Mouse (Mus musculus) kidney, adult 2 months (tissue): ENCODE results near the gene Atad3a. TPM values are rescaled to one million over a fixed set of nuclear protein-coding genes. Genes with fewer than 3 reads are reported as not detected.

Source experiments
- DNase-seq: peaks from one replicate; pipeline ENCODE4 v3.0.0; 2021
- H3K27ac ChIP-seq: fragments of 200-500 bp; 2 replicates; pipeline ENCODE4 v1.5.1; 2012; ENCODE audit warnings: low read depth, low read length, control low read depth, inconsistent platforms; ENCODE audit not compliant: insufficient read depth
- H3K27me3 ChIP-seq: fragments of 200-500 bp; replicated peaks from 2 replicates; pipeline ENCODE4 v1.6.1; 2012; ENCODE audit warnings: mild to moderate bottlenecking, moderate library complexity, low read length, inconsistent platforms; ENCODE audit not compliant: control insufficient read depth, insufficient read depth
- H3K36me3 ChIP-seq: fragments of 200-500 bp; 2 replicates; pipeline ENCODE4 v1.6.1; 2012; ENCODE audit warnings: mild to moderate bottlenecking, moderate library complexity, low read length, inconsistent platforms; ENCODE audit not compliant: control insufficient read depth, insufficient read depth
- H3K4me1 ChIP-seq: fragments of 200-500 bp; 2 replicates; pipeline ENCODE4 v1.6.1; 2011; ENCODE audit warnings: low read length; ENCODE audit not compliant: control insufficient read depth, insufficient read depth
- H3K4me3 ChIP-seq: fragments of 200-500 bp; 2 replicates; pipeline ENCODE4 v1.5.1; 2011; ENCODE audit warnings: mild to moderate bottlenecking, low read depth, low read length, control low read depth; ENCODE audit not compliant: insufficient read depth
- CTCF ChIP-seq: fragments of 200-500 bp; conservative IDR thresholded peaks from 2 replicates; pipeline ENCODE4 v1.5.1; 2011; ENCODE audit warnings: low read depth, mild to moderate bottlenecking, control low read depth, low read length, moderate library complexity, mixed read lengths; ENCODE audit not compliant: insufficient read depth, insufficient read length
- POLR2A ChIP-seq: fragments of 200-500 bp; IDR thresholded peaks from one replicate; pipeline ENCODE4 v1.6.1; 2011; ENCODE audit warnings: low read depth, low read length, control low read depth
- WGBS: fragments of 180-500 bp; shearing (Covaris S2); methylation state at CpG from one replicate; pipeline ENCODE4 v1.1.7; 2018; 5-methylcytosine and 5-hydroxymethylcytosine counted together
- polyA plus RNA-seq: library from polyadenylated mRNA; depleted of rRNA; stranded (reverse); fragments of >200 nt; gene quantifications from 2 replicates; pipeline ENCODE4 v1.2.3, GENCODE M21; 2012; rRNA removed

The Atad3a gene
- polyA plus RNA-seq, 1 experiment = 130 TPM

- no peak for DNase-seq
- WGBS = 95% methylated on average over 3 of the region's 3 CpGs
- Histone ChIP-seq H3K4me3 (no peak overlapping the region), H3K36me3 (no peaks in the 10 kb centered on the region), H3K4me1 (no peaks in the 10 kb centered on the region), H3K27ac (no peak overlapping the region), H3K27me3 (no peaks in the 10 kb centered on the region)
- TF ChIP-seq POLR2A (no peak), CTCF (no peak)
These were observed 68.5 kb downstream of the Atad3a start for GRCm38 (mm10) chr4:155692421-155692820.

Other genes with a start within 250 kb of the Atad3a start
- 141 and 153 TPM in 2 replicates for gene Nadk, start 198.7 kb downstream of the Atad3a start, polyA plus RNA-seq
- gene Slc35e2, start 159.7 kb downstream of the Atad3a start, polyA plus RNA-seq = 7.5 and 7.9 TPM in 2 replicates
- 19.2 and 24.8 TPM in 2 replicates for gene Cdk11b, start 136.2 kb downstream of the Atad3a start, polyA plus RNA-seq
- not detected in 2 replicates for gene Gm10563, start 115.7 kb downstream of the Atad3a start, polyA plus RNA-seq
- 22.4 and 28.0 TPM in 2 replicates for gene Mmp23, start 107.7 kb downstream of the Atad3a start, polyA plus RNA-seq
- gene Mib2, start 91.9 kb downstream of the Atad3a start, polyA plus RNA-seq = 57.7 and 72.6 TPM in 2 replicates
- gene Fndc10, start 66.8 kb downstream of the Atad3a start, polyA plus RNA-seq = 9.8 and 10.6 TPM in 2 replicates
- 81.9 and 101 TPM in 2 replicates for gene Ssu72, start 56.3 kb downstream of the Atad3a start, polyA plus RNA-seq
- 0.67 TPM in 2 replicates for gene Tmem240, start 26.3 kb downstream of the Atad3a start, polyA plus RNA-seq
- 21.8 and 27.2 TPM in 2 replicates for gene Vwa1, start 13.6 kb upstream of the Atad3a start, polyA plus RNA-seq
- gene Tmem88b, start 24.8 kb upstream of the Atad3a start, polyA plus RNA-seq = 1.8 and 2.4 TPM in 2 replicates
- 2.8 and 3.2 TPM in 2 replicates for gene Ankrd65, start 29.3 kb upstream of the Atad3a start, polyA plus RNA-seq
- 83.1 and 91.1 TPM in 2 replicates for gene Mrpl20, start 41.8 kb upstream of the Atad3a start, polyA plus RNA-seq
- gene Ccnl2, start 51.4 kb upstream of the Atad3a start, polyA plus RNA-seq = 54.1 and 56.8 TPM in 2 replicates
- 164 and 195 TPM in 2 replicates for gene Aurkaip1, start 70.2 kb upstream of the Atad3a start, polyA plus RNA-seq
- gene Mxra8, start 78.6 kb upstream of the Atad3a start, polyA plus RNA-seq = 98.0 and 115 TPM in 2 replicates
- gene Dvl1, start 86.3 kb upstream of the Atad3a start, polyA plus RNA-seq = 123 and 174 TPM in 2 replicates
- gene Tas1r3, start 102.3 kb upstream of the Atad3a start, polyA plus RNA-seq = 0.64 and 0.72 TPM in 2 replicates
- gene Cptp, start 108.3 kb upstream of the Atad3a start, polyA plus RNA-seq = 46.2 and 53.1 TPM in 2 replicates
- gene Ints11, start 108.5 kb upstream of the Atad3a start, polyA plus RNA-seq = 26.0 and 28.9 TPM in 2 replicates
- 27.3 and 34.1 TPM in 2 replicates for gene Pusl1, start 130.7 kb upstream of the Atad3a start, polyA plus RNA-seq
- 14.6 and 18.3 TPM in 2 replicates for gene Acap3, start 130.7 kb upstream of the Atad3a start, polyA plus RNA-seq
- 47.3 and 48.0 TPM in 2 replicates for gene Ube2j2, start 182.7 kb upstream of the Atad3a start, polyA plus RNA-seq
- 104 and 107 TPM in 2 replicates for gene C1qtnf12, start 201.2 kb upstream of the Atad3a start, polyA plus RNA-seq
- gene B3galt6, start 231.6 kb upstream of the Atad3a start, polyA plus RNA-seq = 4.5 and 5.0 TPM in 2 replicates
- gene Sdf4, start 231.8 kb upstream of the Atad3a start, polyA plus RNA-seq = 55.1 and 60.4 TPM in 2 replicates